Mouse (Mus musculus) hindbrain, embryonic 12.5 days (tissue): ENCODE measurements at regions not wholly inside any gene's neighbourhood (a gene's known extent, or its start where the extent isn't known, plus 50 kb on each side); places are given as distances from the start of the nearest gene placed in this dataset.
"Not testable (repeated sequence)": the region's sequence is repeated elsewhere in the genome, so short reads cannot be mapped to it uniquely, and the experiment has no call there.

Experiments used
- ATAC-seq: fragments of 200-750 bp; cut with Nextera tagmentation; 2 replicates; pipeline ENCODE4 v1.8.0; 2017; ENCODE audit warnings: moderate TSS enrichment; ENCODE audit not compliant: low FRiP score
- H3K27ac ChIP-seq: fragments of 300-500 bp; sonication (generic); 2 replicates; pipeline ENCODE4 v1.5.1; 2016; ENCODE audit warnings: mild to moderate bottlenecking
- H3K27me3 ChIP-seq: fragments of 300-500 bp; sonication (generic); 2 replicates; pipeline ENCODE4 v1.6.1; 2016; ENCODE audit warnings: mild to moderate bottlenecking
- H3K36me3 ChIP-seq: fragments of 300-500 bp; sonication (generic); 2 replicates; pipeline ENCODE4 v1.6.1; 2016; ENCODE audit warnings: mild to moderate bottlenecking
- H3K4me1 ChIP-seq: fragments of 300-500 bp; sonication (generic); 2 replicates; pipeline ENCODE4 v1.6.1; 2016
- H3K4me2 ChIP-seq: fragments of 300-500 bp; sonication (generic); replicated peaks from 2 replicates; pipeline ENCODE4 v1.6.1; 2016; ENCODE audit warnings: mild to moderate bottlenecking
- H3K4me3 ChIP-seq: fragments of 300-500 bp; sonication (generic); 2 replicates; pipeline ENCODE4 v1.5.1; 2016; ENCODE audit warnings: mild to moderate bottlenecking
- H3K9ac ChIP-seq: fragments of 300-500 bp; sonication (generic); 2 replicates; pipeline ENCODE4 v1.6.1; 2016; ENCODE audit warnings: mild to moderate bottlenecking, moderate library complexity
- H3K9me3 ChIP-seq: fragments of 300-500 bp; sonication (generic); replicated peaks from 2 replicates; pipeline ENCODE4 v1.6.1; 2016; ENCODE audit warnings: mild to moderate bottlenecking
- WGBS: fragments of 180-500 bp; shearing (Covaris S2); methylation state at CpG from one replicate; pipeline ENCODE4 v1.1.7; 2016; 5-methylcytosine and 5-hydroxymethylcytosine counted together

DNA sequence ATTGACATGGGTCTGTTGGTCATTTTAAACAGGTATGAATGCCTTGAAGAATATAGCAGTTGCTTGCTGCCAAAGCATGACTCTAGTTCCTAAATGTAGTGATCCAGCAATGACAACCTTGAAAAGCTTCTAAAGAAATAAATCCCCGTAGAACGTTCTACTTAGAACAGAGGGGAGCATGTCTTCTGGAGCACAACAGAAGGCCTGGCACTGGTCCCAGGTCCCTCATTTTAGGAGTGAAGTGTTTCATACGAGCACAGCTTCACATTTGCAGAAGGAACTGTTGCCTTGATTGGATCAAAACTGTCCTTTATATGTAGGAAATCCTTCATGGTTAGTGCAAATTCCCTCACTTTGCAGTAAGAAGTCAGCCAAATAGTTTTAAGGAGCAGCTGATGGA lies 226.4 kb downstream of the Plod2 start:
- Histone ChIP-seq H3K27ac (no peak overlapping the region), H3K9me3 (no peaks in the 10 kb centered on the region), H3K36me3 (no peaks in the 10 kb centered on the region), H3K4me2 (no peak overlapping the region), H3K27me3 (no peaks in the 10 kb centered on the region), H3K4me1 (no peaks in the 10 kb centered on the region), H3K9ac (no peak overlapping the region), H3K4me3 (no peak overlapping the region)
- 88% methylated on average over 3 of the region's 3 CpGs for WGBS
- ATAC-seq, result no peak

DNA sequence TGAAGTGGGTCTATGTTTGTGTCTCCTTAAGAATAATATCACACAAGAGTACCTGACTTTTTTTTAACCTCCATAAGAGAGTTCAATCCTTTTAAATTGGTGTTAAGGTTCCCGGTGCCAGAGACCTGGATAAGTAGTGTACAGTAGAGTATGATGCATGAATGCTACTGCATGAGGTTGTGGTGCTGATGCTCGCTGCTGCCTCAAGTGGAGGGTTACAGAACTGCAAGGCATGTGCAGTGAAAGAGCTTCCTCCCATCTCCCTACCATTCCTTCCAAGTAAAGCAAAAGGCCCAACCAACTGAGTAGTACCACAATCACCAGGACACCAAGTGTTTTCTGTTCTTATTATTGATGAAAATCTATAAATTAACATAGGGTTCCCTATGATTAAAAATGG lies 227.5 kb downstream of the Plod2 start:
- WGBS, result 69% methylated on average over 2 of the region's 2 CpGs
- Histone ChIP-seq H3K4me3 (no peak overlapping the region), H3K9me3 (no peaks in the 10 kb centered on the region), H3K4me2 (no peak overlapping the region), H3K27ac (no peak overlapping the region), H3K36me3 (no peaks in the 10 kb centered on the region), H3K9ac (no peak overlapping the region), H3K4me1 (no peaks in the 10 kb centered on the region), H3K27me3 (no peaks in the 10 kb centered on the region)
- no peak for ATAC-seq

DNA sequence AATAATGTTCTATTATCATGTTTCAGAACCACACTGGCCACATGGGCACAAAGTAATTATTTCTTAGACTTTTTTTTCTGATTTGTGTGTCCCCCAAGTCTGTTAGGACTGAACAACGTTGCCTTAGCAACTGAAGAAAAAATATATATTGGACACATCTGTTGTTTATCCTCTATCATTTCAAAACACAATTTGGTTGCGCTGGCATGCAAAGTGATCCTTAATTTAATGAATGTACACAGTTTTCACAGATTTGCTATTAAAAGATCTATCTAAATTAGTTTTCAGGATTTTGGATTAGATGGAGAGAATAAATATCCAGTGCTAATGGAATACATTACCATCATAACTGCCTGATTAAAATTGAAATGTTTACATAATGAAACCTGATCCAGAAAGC lies 229.0 kb downstream of the Plod2 start:
- ATAC-seq, result no peak
- WGBS, result 87% methylated on average over 2 of the region's 2 CpGs
- Histone ChIP-seq H3K36me3 (no peaks in the 10 kb centered on the region), H3K9ac (no peak overlapping the region), H3K9me3 (no peaks in the 10 kb centered on the region), H3K27ac (no peak overlapping the region), H3K27me3 (no peaks in the 10 kb centered on the region), H3K4me1 (no peaks in the 10 kb centered on the region), H3K4me3 (no peak overlapping the region), H3K4me2 (no peak overlapping the region)

DNA sequence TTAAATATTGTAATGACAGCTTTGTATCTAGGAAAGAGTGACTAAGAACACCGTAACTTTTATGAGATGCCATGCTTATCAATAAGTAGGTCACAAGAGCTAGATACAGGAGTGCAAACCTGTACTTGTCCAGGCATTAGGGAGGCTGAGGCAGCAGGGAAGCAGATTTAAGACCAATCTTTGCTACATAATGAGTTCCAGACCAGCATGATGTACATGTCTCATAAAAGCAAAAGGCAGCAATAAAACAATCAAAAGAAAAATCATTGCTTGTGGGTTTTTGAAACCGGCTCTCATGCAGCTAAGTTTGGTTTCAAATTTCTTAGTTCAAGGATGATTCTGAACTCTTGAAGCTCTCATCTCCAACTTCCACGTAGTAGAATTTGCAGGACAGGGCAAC lies 229.7 kb downstream of the Plod2 start:
- WGBS, result 82% methylated on average over 3 of the region's 3 CpGs
- no peak overlapping the region for H3K27ac ChIP-seq
- H3K27me3 ChIP-seq, result no peaks in the 10 kb centered on the region
- H3K9me3 ChIP-seq, result no peaks in the 10 kb centered on the region
- no peak overlapping the region for H3K9ac ChIP-seq
- H3K36me3 ChIP-seq, result no peaks in the 10 kb centered on the region
- ATAC-seq, result no peak
- no peak overlapping the region for H3K4me3 ChIP-seq
- H3K4me2 ChIP-seq, result no peak overlapping the region
- no peaks in the 10 kb centered on the region for H3K4me1 ChIP-seq

DNA sequence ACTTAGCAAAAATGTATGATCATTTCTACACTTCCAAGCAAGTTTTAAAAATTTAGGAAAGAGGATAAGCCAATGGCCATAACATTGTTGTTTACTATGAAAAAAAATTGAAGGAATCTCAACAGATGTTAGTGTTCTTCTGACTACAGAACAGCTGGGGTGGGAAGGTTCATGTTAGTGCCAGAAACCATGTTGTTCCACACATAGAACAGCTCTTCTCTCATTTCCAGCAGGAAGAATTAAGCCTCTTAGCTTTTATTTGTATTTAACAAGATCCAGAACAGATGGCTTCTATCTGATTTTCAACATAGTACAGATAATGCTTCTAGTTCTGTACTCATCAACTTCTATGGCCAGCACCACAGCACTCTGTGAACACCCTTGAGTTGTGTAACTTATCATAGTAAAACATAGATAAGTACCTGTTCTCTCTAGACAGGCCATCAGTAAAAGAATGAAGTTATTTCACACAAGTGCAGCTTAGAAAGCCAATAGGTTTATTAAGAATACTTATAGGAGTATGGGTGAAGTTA lies 241.0 kb downstream of the Plod2 start:
- no peak overlapping the region for H3K4me2 ChIP-seq
- no peaks in the 10 kb centered on the region for H3K4me1 ChIP-seq
- H3K27ac ChIP-seq, result no peak overlapping the region
- H3K27me3 ChIP-seq, result no peaks in the 10 kb centered on the region
- 0 out of 2 replicates have a peak, but pooled peaks cover 3% of the 10 kb centered on the region for H3K9me3 ChIP-seq
- no peak overlapping the region for H3K9ac ChIP-seq
- no peak overlapping the region for H3K4me3 ChIP-seq
- ATAC-seq, result no peak
- H3K36me3 ChIP-seq, result no peaks in the 10 kb centered on the region

DNA sequence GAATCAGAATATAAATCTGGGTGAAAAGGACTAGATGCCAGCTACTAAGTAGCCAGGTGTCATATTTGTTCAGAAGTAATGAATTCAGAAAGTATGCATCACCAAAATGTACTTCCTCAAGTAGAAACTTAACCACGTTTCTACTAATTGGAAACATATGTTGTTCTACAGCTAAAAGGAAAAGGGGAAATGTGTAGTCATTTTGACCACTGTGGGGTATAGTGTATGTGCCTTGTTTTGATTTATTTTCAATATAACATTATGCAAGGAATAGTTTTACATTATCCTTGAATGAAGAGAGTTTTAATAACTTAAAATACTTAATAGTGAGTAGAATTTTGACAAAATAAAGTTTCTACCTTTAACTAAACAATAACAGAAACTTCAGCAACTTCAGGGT lies 257.7 kb downstream of the Plod2 start:
- no peaks in the 10 kb centered on the region for H3K4me1 ChIP-seq
- no peaks in the 10 kb centered on the region for H3K9me3 ChIP-seq
- H3K36me3 ChIP-seq, result no peaks in the 10 kb centered on the region
- H3K9ac ChIP-seq, result no peak overlapping the region
- ATAC-seq, result no peak
- no peak overlapping the region for H3K4me2 ChIP-seq
- no peak overlapping the region for H3K4me3 ChIP-seq
- 65% methylated on average over 1 of the region's 1 CpGs for WGBS
- H3K27me3 ChIP-seq, result no peaks in the 10 kb centered on the region
- H3K27ac ChIP-seq, result no peak overlapping the region

DNA sequence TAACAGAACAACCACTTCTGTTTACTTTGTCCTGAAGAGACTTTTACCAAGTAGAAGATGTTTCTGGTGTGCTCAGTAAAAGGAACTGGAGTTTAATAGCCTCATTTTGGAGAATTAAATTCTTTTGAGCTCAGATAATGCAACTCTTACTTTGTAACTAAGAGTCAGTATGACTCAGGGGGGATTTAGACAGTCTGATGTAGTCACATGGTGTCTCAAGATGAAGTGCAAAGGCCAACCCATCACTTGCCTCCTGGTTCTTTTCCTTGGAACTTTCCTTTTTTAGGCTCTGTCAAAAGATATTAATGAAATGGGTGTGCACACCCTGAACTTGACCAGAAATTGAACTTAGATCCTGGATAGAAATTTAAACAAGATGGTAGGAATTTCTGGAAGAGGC lies 267.4 kb downstream of the Plod2 start:
- H3K4me2 ChIP-seq, result no peak overlapping the region
- H3K36me3 ChIP-seq, result no peaks in the 10 kb centered on the region
- no peak for ATAC-seq
- no peak overlapping the region for H3K4me3 ChIP-seq
- no peak overlapping the region for H3K27ac ChIP-seq
- no peaks in the 10 kb centered on the region for H3K27me3 ChIP-seq
- no peaks in the 10 kb centered on the region for H3K4me1 ChIP-seq
- no peaks in the 10 kb centered on the region for H3K9me3 ChIP-seq
- no peak overlapping the region for H3K9ac ChIP-seq

DNA sequence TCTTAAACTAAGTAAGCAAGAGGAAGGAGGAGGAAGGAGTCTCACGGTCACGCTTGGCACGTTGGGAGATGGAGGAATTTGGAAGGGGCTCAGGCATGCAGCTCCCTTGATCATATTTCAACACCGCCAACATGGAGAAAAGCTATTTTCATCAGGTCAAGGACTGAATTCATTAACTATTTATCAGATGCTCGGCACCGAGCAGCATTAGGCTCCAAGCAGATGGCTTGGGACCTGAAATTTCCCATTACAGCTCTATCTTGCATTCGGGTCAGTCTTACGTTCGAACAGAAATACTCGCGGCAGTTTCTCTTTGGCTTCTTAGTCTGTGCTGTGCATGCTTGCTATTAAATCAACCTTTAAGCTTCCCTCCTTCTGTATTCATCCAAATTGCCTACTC lies 278.7 kb downstream of the Plod2 start:
- Histone ChIP-seq H3K4me3 (no peak overlapping the region), H3K9me3 (no peaks in the 10 kb centered on the region), H3K4me2 (peak overlapping the region; percentile 33), H3K36me3 (no peaks in the 10 kb centered on the region), H3K27me3 (no peaks in the 10 kb centered on the region), H3K27ac (no peak overlapping the region), H3K9ac (no peak overlapping the region), H3K4me1 (no peaks in the 10 kb centered on the region)
- WGBS, result 33% methylated on average over 11 of the region's 11 CpGs
- ATAC-seq, result peak; percentile 60

DNA sequence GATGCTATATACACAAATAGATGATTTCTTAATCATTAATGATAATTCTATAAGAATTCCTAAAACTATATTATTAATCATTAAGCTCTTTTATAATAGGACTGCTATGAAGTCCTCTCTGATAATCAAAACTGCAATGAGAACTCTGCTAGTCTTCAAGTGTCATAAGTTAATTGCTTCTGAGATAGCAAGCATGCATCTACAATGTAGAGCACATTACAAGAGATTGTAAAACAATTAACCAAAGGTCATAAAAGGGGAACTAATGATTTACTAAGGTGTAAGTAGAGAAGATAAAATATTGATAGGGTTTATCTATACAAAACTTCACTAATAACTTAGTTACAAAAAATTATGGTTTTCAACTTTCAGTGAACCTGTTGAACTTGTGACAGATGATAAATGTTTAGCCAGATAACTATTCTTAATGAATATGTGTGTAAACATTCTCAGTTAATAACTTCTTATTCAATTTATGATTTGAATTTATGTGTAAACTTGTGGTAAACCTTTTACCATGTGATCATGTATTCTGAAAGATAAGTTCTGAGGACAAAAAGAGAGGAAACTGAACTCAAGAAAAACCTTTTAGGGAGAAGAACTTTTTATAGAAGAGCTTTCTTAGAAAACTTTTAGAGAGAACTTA lies 284.8 kb downstream of the Plod2 start:
- Histone ChIP-seq H3K9ac (no peak overlapping the region), H3K9me3 (no peaks in the 10 kb centered on the region), H3K27me3 (no peaks in the 10 kb centered on the region), H3K4me3 (no peak overlapping the region), H3K36me3 (no peaks in the 10 kb centered on the region), H3K4me1 (no peaks in the 10 kb centered on the region), H3K27ac (no peak overlapping the region), H3K4me2 (no peak overlapping the region)
- ATAC-seq, result no peak

DNA sequence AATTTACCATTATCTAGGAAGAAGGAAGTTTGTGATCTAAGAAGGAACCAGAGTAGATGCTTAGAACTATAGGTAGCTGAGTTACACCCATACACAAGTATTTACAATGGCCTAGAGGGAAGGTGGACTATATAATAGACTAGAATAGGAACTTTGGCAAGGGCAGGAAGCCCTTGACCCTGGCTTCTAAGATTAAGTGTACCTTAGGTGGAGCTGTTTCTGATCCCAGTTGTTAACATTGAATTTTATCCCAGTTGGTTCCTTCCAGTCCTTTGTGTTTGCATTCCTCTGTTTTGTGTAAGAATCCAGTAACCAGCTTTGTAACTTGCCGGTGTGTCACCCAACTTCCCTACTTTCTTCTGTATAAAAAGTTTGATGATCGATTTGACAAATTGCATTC lies 294.1 kb downstream of the Plod2 start:
- not testable (repeated sequence) for ATAC-seq, H3K27ac ChIP-seq, H3K4me1 ChIP-seq, H3K9ac ChIP-seq, H3K27me3 ChIP-seq, H3K4me3 ChIP-seq, H3K9me3 ChIP-seq, H3K4me2 ChIP-seq, H3K36me3 ChIP-seq
- WGBS, result 93% methylated on average over 2 of the region's 2 CpGs

DNA sequence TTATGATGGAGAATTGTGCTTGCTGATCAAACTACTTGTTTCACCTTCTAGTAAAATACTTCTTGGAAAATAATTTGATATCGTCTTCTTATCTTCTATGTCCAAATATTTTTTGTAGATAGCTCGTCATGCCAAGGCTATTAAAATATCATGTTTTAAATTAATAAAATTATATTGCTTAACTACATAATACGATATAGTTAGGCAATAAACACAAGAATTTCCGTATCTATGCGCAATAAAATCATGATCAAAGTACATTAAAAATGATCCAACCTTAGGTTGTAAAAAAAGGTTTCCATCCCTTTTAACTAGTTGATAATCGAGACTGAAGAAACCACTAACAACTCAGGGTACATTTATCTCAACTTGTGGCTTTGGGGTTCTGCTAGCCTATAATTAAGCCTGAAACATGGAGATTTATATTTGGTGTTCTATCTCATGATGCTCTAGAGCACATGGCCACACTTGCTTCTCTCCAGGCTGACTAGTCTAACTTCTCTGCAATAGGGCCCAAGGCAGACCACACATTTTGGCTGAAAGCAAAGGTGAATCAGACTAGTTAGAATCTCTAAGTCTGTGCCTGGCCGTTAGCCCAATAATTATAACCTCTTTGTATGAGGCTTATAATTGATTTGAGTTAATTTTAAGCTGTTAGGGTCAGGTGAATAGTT lies 314.5 kb downstream of the Plod2 start:
- H3K4me1 ChIP-seq, result no peaks in the 10 kb centered on the region
- H3K4me3 ChIP-seq, result no peak overlapping the region
- WGBS, result 90% methylated on average over 7 of the region's 7 CpGs
- no peak for ATAC-seq
- H3K4me2 ChIP-seq, result no peak overlapping the region
- H3K36me3 ChIP-seq, result no peaks in the 10 kb centered on the region
- H3K27me3 ChIP-seq, result no peaks in the 10 kb centered on the region
- H3K27ac ChIP-seq, result no peak overlapping the region
- no peaks in the 10 kb centered on the region for H3K9me3 ChIP-seq
- H3K9ac ChIP-seq, result no peak overlapping the region

DNA sequence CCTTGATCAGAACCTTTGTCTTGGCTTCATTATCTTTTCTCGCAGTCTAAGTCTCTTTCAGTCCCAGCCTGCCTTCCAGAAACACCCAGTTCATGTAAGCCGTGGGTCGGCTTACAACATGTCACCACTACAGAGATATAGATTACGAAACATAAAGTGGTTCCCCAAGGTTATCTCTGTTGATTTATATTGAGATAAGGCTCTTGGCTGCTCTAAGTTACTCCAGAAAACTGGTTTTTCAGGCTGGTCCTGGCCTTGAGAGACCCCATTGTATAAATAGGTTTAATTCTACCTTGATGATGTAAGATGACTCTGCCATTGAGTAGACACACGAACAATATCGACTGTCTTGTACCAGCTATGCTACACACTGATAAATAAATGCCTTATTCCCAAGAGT lies 323.8 kb downstream of the Plod2 start:
- Histone ChIP-seq H3K4me2 (no peak overlapping the region), H3K9me3 (0 out of 2 replicates have a peak, but pooled peaks cover 3% of the 10 kb centered on the region), H3K9ac (no peak overlapping the region), H3K4me1 (no peaks in the 10 kb centered on the region), H3K27me3 (no peaks in the 10 kb centered on the region), H3K27ac (no peak overlapping the region), H3K4me3 (no peak overlapping the region), H3K36me3 (no peaks in the 10 kb centered on the region)
- no peak for ATAC-seq
- WGBS, result 86% methylated on average over 6 of the region's 6 CpGs

DNA sequence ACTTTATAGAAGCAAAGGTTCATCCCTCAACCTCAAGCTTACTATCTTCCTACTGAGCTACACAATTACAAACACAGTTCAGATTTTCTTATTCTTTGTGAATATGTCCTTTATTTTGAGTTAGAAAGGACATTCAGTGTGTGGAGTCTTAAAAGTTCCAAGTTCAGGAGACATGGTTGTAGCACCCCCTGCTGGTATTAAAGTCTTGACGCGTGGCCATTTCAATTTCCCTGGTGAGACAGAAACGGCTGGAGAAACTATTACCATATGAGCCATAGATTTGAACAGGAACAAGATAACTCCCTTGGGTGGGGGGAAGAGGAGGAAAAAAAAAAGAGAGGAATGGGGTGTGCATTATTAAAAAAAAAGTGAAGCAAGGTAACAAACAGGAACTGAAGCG lies 336.6 kb downstream of the Plod2 start:
- H3K27me3 ChIP-seq, result no peaks in the 10 kb centered on the region
- H3K36me3 ChIP-seq, result no peaks in the 10 kb centered on the region
- H3K9ac ChIP-seq, result no peak overlapping the region
- H3K4me2 ChIP-seq, result no peak overlapping the region
- no peak overlapping the region for H3K27ac ChIP-seq
- 33% methylated on average over 4 of the region's 4 CpGs for WGBS
- H3K9me3 ChIP-seq, result no peaks in the 10 kb centered on the region
- no peak overlapping the region for H3K4me3 ChIP-seq
- ATAC-seq, result no peak
- 0 out of 2 replicates have a peak, but pooled peaks cover 4% of the 10 kb centered on the region for H3K4me1 ChIP-seq
